Mouse (Mus musculus) olfactory bulb, adult 2 months (tissue): ENCODE data around the gene Rcan1.

ENCODE experiments used
- CTCF ChIP-seq: fragments of 200-500 bp; IDR thresholded peaks from 2 replicates; pipeline ENCODE4 v1.5.1; 2012; ENCODE audit warnings: low read depth, mild to moderate bottlenecking, low read length, moderate library complexity; ENCODE audit not compliant: insufficient read depth
- POLR2A ChIP-seq: fragments of 200-500 bp; IDR thresholded peaks from 2 replicates; pipeline ENCODE4 v1.6.1; 2012; ENCODE audit warnings: mild to moderate bottlenecking, low read depth, low read length, moderate library complexity; ENCODE audit not compliant: insufficient read depth

- TF ChIP-seq CTCF = no peak
- TF ChIP-seq POLR2A = no peak
These were observed 27.4 kb upstream of the Rcan1 start for GRCm38 (mm10) chr16:92497851-92498588.
